Comparison of ENCODE assay signal across 25 mouse cellular contexts in the genomic region with DNA sequence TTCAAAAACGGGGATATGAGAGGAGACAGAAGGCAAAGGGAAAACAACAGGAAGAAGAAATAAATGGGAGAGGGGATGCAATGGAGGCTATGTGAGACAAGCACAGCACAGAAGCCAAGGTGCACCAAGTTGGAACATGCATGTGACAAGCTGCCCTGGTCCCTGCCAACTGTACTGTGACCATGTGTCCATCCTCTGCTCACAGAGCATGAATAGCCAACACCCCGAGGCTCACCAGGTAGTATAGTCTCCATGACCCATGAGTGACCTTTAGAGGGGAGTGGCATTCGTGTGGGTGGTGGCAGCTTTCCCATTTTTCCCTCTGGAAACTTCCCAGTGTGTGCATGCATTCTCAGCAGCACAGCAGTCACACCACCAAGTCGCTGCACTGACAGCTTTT. TPM values are rescaled to one million over a fixed set of nuclear protein-coding genes. Genes with fewer than 3 reads are reported as not detected.
DNase-seq lines count a peak whose midpoint lies in the region; ATAC-seq and TF ChIP-seq lines count a peak whose summit lies in the region.
"Had no signal": no experiment of that assay in that cellular context is flagged by ENCODE, and none has a peak within 500 bp of the region (broad histone marks: within the 10 kb centered on the region; RNA-seq: fewer than 3 reads in every experiment).

No protein-coding gene starts in this region.

- no peak for TF ChIP-seq POLR2A in kidney, adult 2 months (IDR thresholded peaks at IDR 0.05; ENCODE audit: low read depth, low read length)
- TF ChIP-seq POLR2A in liver, adult 2 months (IDR thresholded peaks at IDR 0.05; ENCODE audit: extremely low read depth, insufficient read depth, low read length) = no peak
- no peak for TF ChIP-seq POLR2A in lung, adult 2 months (IDR thresholded peaks at IDR 0.05; ENCODE audit: borderline replicate concordance, extremely low read depth, low read depth, low read length)

- H3K27ac ChIP-seq in kidney, adult 2 months (ENCODE audit: insufficient read depth, low read depth, low read length) = no peak overlapping the region
- no peak overlapping the region for H3K27ac ChIP-seq in kidney, embryonic 16.5 days (ENCODE audit: low read length)
- H3K27ac ChIP-seq in liver, adult 2 months (replicated peaks; ENCODE audit: insufficient read depth, low read depth, low read length) = no peak overlapping the region
- no peak overlapping the region for H3K27ac ChIP-seq in liver, embryonic 12.5 days
- H3K27ac ChIP-seq: embryonic facial prominence, embryonic 13.5 days; embryonic facial prominence, embryonic 15.5 days; forebrain, embryonic 10.5 days; forebrain, embryonic 12.5 days had no signal

- H3K36me3 ChIP-seq in kidney, adult 2 months (ENCODE audit: control insufficient read depth, insufficient read depth, low read length) = peaks cover 2% of the 10 kb centered on the region
- H3K36me3 ChIP-seq in kidney, embryonic 16.5 days (ENCODE audit: insufficient read depth, low read length) = peaks cover 91% of the 10 kb centered on the region
- peaks cover 84% of the 10 kb centered on the region for H3K36me3 ChIP-seq in liver, adult 2 months (ENCODE audit: control insufficient read depth, insufficient read depth, low read length)
- H3K36me3 ChIP-seq in liver, embryonic 12.5 days = peaks cover 100% of the 10 kb centered on the region

- WGBS in kidney, adult 2 months = 42% methylated on average over 4 of the region's 4 CpGs
- 73% methylated on average over 4 of the region's 4 CpGs for WGBS in kidney, embryonic 16.5 days
- 45% methylated on average over 4 of the region's 4 CpGs for WGBS in liver, adult 2 months
- WGBS in liver, embryonic 12.5 days (ENCODE audit: insufficient replicate concordance) = 77% methylated on average over 4 of the region's 4 CpGs
- WGBS in lung, adult 2 months = 57% methylated on average over 4 of the region's 4 CpGs

- no peak for TF ChIP-seq CTCF in kidney, adult 2 months (conservative IDR thresholded peaks at IDR 0.05; ENCODE audit: insufficient read depth, insufficient read length, low read depth, low read length)
- no peak for TF ChIP-seq CTCF in liver, adult 2 months (IDR thresholded peaks at IDR 0.05; ENCODE audit: low read depth, low read length)
- TF ChIP-seq CTCF in lung, adult 2 months (IDR thresholded peaks at IDR 0.05; ENCODE audit: insufficient read depth, low read length) = no peak

- H3K4me3 ChIP-seq in kidney, adult 2 months (ENCODE audit: insufficient read depth, low read depth, low read length) = no peak overlapping the region
- no peak overlapping the region for H3K4me3 ChIP-seq in kidney, embryonic 16.5 days (ENCODE audit: low read length)
- H3K4me3 ChIP-seq in liver, adult 2 months (ENCODE audit: insufficient read depth, low read depth, low read length) = no peak overlapping the region
- H3K4me3 ChIP-seq in liver, embryonic 12.5 days = no peak overlapping the region
- no peak overlapping the region for H3K4me3 ChIP-seq in lung, adult 2 months (replicated peaks; ENCODE audit: extremely low read depth, low read depth, low read length)
- H3K4me3 ChIP-seq: embryonic facial prominence, embryonic 13.5 days; embryonic facial prominence, embryonic 15.5 days; erythroblast, embryonic 14.5 days; forebrain, embryonic 10.5 days; forebrain, embryonic 12.5 days had no signal

- H3K9me3 ChIP-seq in kidney, embryonic 16.5 days (ENCODE audit: low read length) = no peaks in the 10 kb centered on the region
- H3K9me3 ChIP-seq in liver, embryonic 12.5 days (replicated peaks) = no peaks in the 10 kb centered on the region
- H3K9me3 ChIP-seq: embryonic facial prominence, embryonic 13.5 days; embryonic facial prominence, embryonic 15.5 days; forebrain, embryonic 10.5 days; forebrain, embryonic 12.5 days had no signal

- no peak for ATAC-seq in kidney, embryonic 16.5 days (ENCODE audit: low FRiP score, low TSS enrichment)
- no peak for ATAC-seq in liver, embryonic 12.5 days
- ATAC-seq: forebrain, embryonic 14.5 days; forebrain, embryonic 16.5 days had no signal

- H3K4me1 ChIP-seq in kidney, adult 2 months (ENCODE audit: control insufficient read depth, insufficient read depth, low read length) = no peaks in the 10 kb centered on the region
- H3K4me1 ChIP-seq in kidney, embryonic 16.5 days (ENCODE audit: insufficient read depth, low read length) = no peaks in the 10 kb centered on the region
- no peaks in the 10 kb centered on the region for H3K4me1 ChIP-seq in liver, adult 2 months (ENCODE audit: control insufficient read depth, insufficient read depth, low read length)
- no peaks in the 10 kb centered on the region for H3K4me1 ChIP-seq in liver, embryonic 12.5 days
- H3K4me1 ChIP-seq in lung, adult 2 months (ENCODE audit: control insufficient read depth, insufficient read depth, low read length) = no peaks in the 10 kb centered on the region
- H3K4me1 ChIP-seq: embryonic facial prominence, embryonic 13.5 days; embryonic facial prominence, embryonic 15.5 days; forebrain, embryonic 10.5 days; forebrain, embryonic 12.5 days had no signal

- no peaks in the 10 kb centered on the region for H3K79me2 ChIP-seq in liver, adult 2 months (ENCODE audit: control insufficient read depth, insufficient read depth, low read length)

- DNase-seq in kidney, adult 2 months = peak; percentile 23
- peak; percentile 29 for DNase-seq in liver, adult 2 months (ENCODE audit: extremely low read depth, low read depth, low spot score)
- DNase-seq in R1 (ENCODE audit: low read depth, low spot score) = peak; percentile 27
- peak; percentile 28 for DNase-seq in ZHBTc4 (ENCODE audit: low read depth, low spot score)
- no peak for DNase-seq in lung, adult 2 months
- DNase-seq: adrenal gland, adult 2 months; adrenal gland, postnatal 10 days; adrenal gland, postnatal 25 days; cerebellum, adult 11 months; cerebellum, adult 18-20 months; cerebellum, adult 8-10 months; cerebellum, adult 9-11 months; cerebellum, postnatal 14 days; cerebellum, postnatal 36 days; embryo, embryonic 11 days had no signal

- no peak overlapping the region for H3K9ac ChIP-seq in kidney, embryonic 16.5 days (replicated peaks; ENCODE audit: low read length)
- no peak overlapping the region for H3K9ac ChIP-seq in liver, adult 2 months (ENCODE audit: low read depth, low read length)
- H3K9ac ChIP-seq in liver, embryonic 12.5 days = no peak overlapping the region
- H3K9ac ChIP-seq: embryonic facial prominence, embryonic 13.5 days; embryonic facial prominence, embryonic 15.5 days; forebrain, embryonic 12.5 days had no signal

- H3K4me2 ChIP-seq in kidney, embryonic 16.5 days (replicated peaks; ENCODE audit: low read depth, low read length) = no peak overlapping the region
- H3K4me2 ChIP-seq in liver, embryonic 12.5 days = no peak overlapping the region
- H3K4me2 ChIP-seq: embryonic facial prominence, embryonic 13.5 days; embryonic facial prominence, embryonic 15.5 days; forebrain, embryonic 12.5 days had no signal

- no peaks in the 10 kb centered on the region; the same call in 1 of the 2 replicates for H3K27me3 ChIP-seq in kidney, adult 2 months (replicated peaks; ENCODE audit: control insufficient read depth, insufficient read depth, low read length)
- no peaks in the 10 kb centered on the region for H3K27me3 ChIP-seq in kidney, embryonic 16.5 days (ENCODE audit: insufficient read depth, low read length)
- H3K27me3 ChIP-seq in liver, adult 2 months (ENCODE audit: control insufficient read depth, insufficient read depth, low read length) = no peaks in the 10 kb centered on the region
- no peaks in the 10 kb centered on the region for H3K27me3 ChIP-seq in liver, embryonic 12.5 days (replicated peaks)
- H3K27me3 ChIP-seq: embryonic facial prominence, embryonic 13.5 days; embryonic facial prominence, embryonic 15.5 days; forebrain, embryonic 12.5 days had no signal

RNA-seq across cellular contexts. Expression of gene Phlda2, which starts 16.4 kb away (rescaled TPM):
- polyA plus RNA-seq in kidney, adult 2 months (2012; rRNA removed) = 46.6 and 50.2 TPM in 2 replicates
- 9.1 and 10.4 TPM in 2 replicates for polyA plus RNA-seq in kidney, embryonic 16.5 days (2015; fragmentation: Nextera tagmentation; extraction: Ambion mirVana)
- 0.28 TPM in 1 of 2 replicates, not detected in the other for total RNA-seq in liver, adult 2 months (2014; rRNA removed)
- polyA plus RNA-seq in liver, adult 2 months (2012; rRNA removed) = 0.40 TPM in 1 of 2 replicates, not detected in the other
- 18.1 and 18.5 TPM in 2 replicates for polyA plus RNA-seq in liver, embryonic 12.5 days (2016; fragmentation: Nextera tagmentation; extraction: Ambion mirVana)
- polyA plus RNA-seq in lung, adult 2 months (2012; rRNA removed) = 5.1 and 6.1 TPM in 2 replicates
- polyA plus RNA-seq: forebrain, embryonic 16.5 days had no signal

RNA-seq across cellular contexts. Expression of gene Nap1l4, which starts 29.6 kb away (rescaled TPM):
- 60.2 and 68.7 TPM in 2 replicates for polyA plus RNA-seq in kidney, adult 2 months (2012; rRNA removed)
- 291 and 292 TPM in 2 replicates for polyA plus RNA-seq in kidney, embryonic 16.5 days (2015; fragmentation: Nextera tagmentation; extraction: Ambion mirVana)
- 40.7 and 42.0 TPM in 2 replicates for total RNA-seq in liver, adult 2 months (2014; rRNA removed)
- 24.0 and 25.7 TPM in 2 replicates for polyA plus RNA-seq in liver, adult 2 months (2012; rRNA removed)
- polyA plus RNA-seq in liver, embryonic 12.5 days (2016; fragmentation: Nextera tagmentation; extraction: Ambion mirVana) = 129 and 131 TPM in 2 replicates
- 41.9 and 57.7 TPM in 2 replicates for polyA plus RNA-seq in lung, adult 2 months (2012; rRNA removed)

RNA-seq across cellular contexts. Expression of gene Slc22a18, which starts 45.8 kb away (rescaled TPM):
- polyA plus RNA-seq in kidney, adult 2 months (2012; rRNA removed) = 1,125 and 1,412 TPM in 2 replicates
- 7.2 and 8.3 TPM in 2 replicates for polyA plus RNA-seq in kidney, embryonic 16.5 days (2015; fragmentation: Nextera tagmentation; extraction: Ambion mirVana)
- 64.4 and 95.4 TPM in 2 replicates for total RNA-seq in liver, adult 2 months (2014; rRNA removed)
- 344 and 377 TPM in 2 replicates for polyA plus RNA-seq in liver, adult 2 months (2012; rRNA removed)
- 4.5 and 5.1 TPM in 2 replicates for polyA plus RNA-seq in liver, embryonic 12.5 days (2016; fragmentation: Nextera tagmentation; extraction: Ambion mirVana)
- 27.2 and 29.1 TPM in 2 replicates for polyA plus RNA-seq in lung, adult 2 months (2012; rRNA removed)
- polyA plus RNA-seq: C2C12; erythroblast, embryonic 14.5 days had no signal

RNA-seq across cellular contexts. Expression of gene Cdkn1c, which starts 58.5 kb away (rescaled TPM):
- polyA plus RNA-seq in kidney, adult 2 months (2012; rRNA removed) = 30.8 and 31.0 TPM in 2 replicates
- polyA plus RNA-seq in kidney, embryonic 16.5 days (2015; fragmentation: Nextera tagmentation; extraction: Ambion mirVana) = 675 and 814 TPM in 2 replicates
- total RNA-seq in liver, adult 2 months (2014; rRNA removed) = 2.4 and 4.4 TPM in 2 replicates
- polyA plus RNA-seq in liver, adult 2 months (2012; rRNA removed) = 2.2 and 5.2 TPM in 2 replicates
- polyA plus RNA-seq in liver, embryonic 12.5 days (2016; fragmentation: Nextera tagmentation; extraction: Ambion mirVana) = 434 and 450 TPM in 2 replicates
- 31.6 and 34.5 TPM in 2 replicates for polyA plus RNA-seq in lung, adult 2 months (2012; rRNA removed)

Comparison
In these comparisons a context has a peak if more than half of its experiments do, and no peak if none do; other contexts are left out.
1. RNA of gene Slc22a18, which starts 45.8 kb away (polyA plus RNA-seq): 1,125 to 1,412 TPM in kidney, adult 2 months and 344 to 377 TPM in liver, adult 2 months; 27.2 to 29.1 TPM in lung, adult 2 months, 7.2 to 8.3 TPM in kidney, embryonic 16.5 days and 4.5 to 5.1 TPM in liver, embryonic 12.5 days; every median in the first group is over 10 times any median in the second.